Mouse (Mus musculus) olfactory bulb, adult 2 months (tissue): ENCODE results near the gene Sdad1.

Experiments
- CTCF ChIP-seq: fragments of 200-500 bp; IDR thresholded peaks from 2 replicates; pipeline ENCODE4 v1.5.1; 2012; ENCODE audit warnings: low read depth, mild to moderate bottlenecking, low read length, moderate library complexity; ENCODE audit not compliant: insufficient read depth
- POLR2A ChIP-seq: fragments of 200-500 bp; IDR thresholded peaks from 2 replicates; pipeline ENCODE4 v1.6.1; 2012; ENCODE audit warnings: mild to moderate bottlenecking, low read depth, low read length, moderate library complexity; ENCODE audit not compliant: insufficient read depth

- TF ChIP-seq CTCF: no peak
- no peak for TF ChIP-seq POLR2A
Observed at GRCm38 (mm10) chr5:92312046-92312715, 1.9 kb upstream of the Sdad1 start.
